Mouse (Mus musculus) liver, embryonic 11.5 days (tissue): ENCODE measurements around the gene Gm6526. TPM values are rescaled to one million over a fixed set of nuclear protein-coding genes. Genes with fewer than 3 reads are reported as not detected.

Source experiments
- polyA plus RNA-seq: library from polyadenylated mRNA; unstranded; fragments of >200 nt; fragmentation: Nextera tagmentation; extraction: Ambion mirVana; gene quantifications from 2 replicates; pipeline ENCODE4 v1.2.1, GENCODE M21; 2014

Gene Gm6526
- polyA plus RNA-seq, 1 experiment from 2014 or later = not detected

Other genes starting within 250 kb of the Gm6526 start
- gene Gm5799, start 204.3 kb upstream of the Gm6526 start, polyA plus RNA-seq = not detected in 2 replicates
- not detected in 2 replicates for gene Gm17654, start 168.7 kb upstream of the Gm6526 start, polyA plus RNA-seq
- gene Gm10375, start 139.9 kb upstream of the Gm6526 start, polyA plus RNA-seq = not detected in 2 replicates
- not detected in 2 replicates for gene Gm8165, start 70.7 kb upstream of the Gm6526 start, polyA plus RNA-seq
- gene Gm7324, start 50.0 kb upstream of the Gm6526 start, polyA plus RNA-seq = 1.5 and 2.0 TPM in 2 replicates
- gene Gm16506, start 20.4 kb upstream of the Gm6526 start, polyA plus RNA-seq = not detected in 2 replicates
- not detected in 2 replicates for gene Gm8180, start 36.9 kb downstream of the Gm6526 start, polyA plus RNA-seq
- 4.4 and 10.1 TPM in 2 replicates for gene Ear1, start 127.7 kb downstream of the Gm6526 start, polyA plus RNA-seq
- gene Ear10, start 175.7 kb downstream of the Gm6526 start, polyA plus RNA-seq = not detected in 2 replicates
- gene Gm8113, start 177.5 kb downstream of the Gm6526 start, polyA plus RNA-seq = 24.1 and 25.5 TPM in 2 replicates
- gene Ang5, start 209.2 kb downstream of the Gm6526 start, polyA plus RNA-seq = not detected in 2 replicates